Mouse (Mus musculus) lung, postnatal 14 days (tissue): ENCODE measurements around the gene Vmn1r176.
"Not testable (repeated sequence)": the region's sequence is repeated elsewhere in the genome, so short reads cannot be mapped to it uniquely, and the experiment has no call there.

Experiments
- DNase-seq: peaks from one replicate; pipeline ENCODE4 v3.0.0; 2021

Vmn1r176 gene

GRCm38 (mm10) chr7:23837272-23837671 lies at the start of gene Vmn1r176:
TSS of gene Vmn1r176 (minus strand) at chr7:23837372.
- not testable (repeated sequence) for DNase-seq

- DNase-seq, result not testable (repeated sequence)
Observed at GRCm38 (mm10) chr7:23876918-23877317, 39.7 kb upstream of the Vmn1r176 start.

DNA sequence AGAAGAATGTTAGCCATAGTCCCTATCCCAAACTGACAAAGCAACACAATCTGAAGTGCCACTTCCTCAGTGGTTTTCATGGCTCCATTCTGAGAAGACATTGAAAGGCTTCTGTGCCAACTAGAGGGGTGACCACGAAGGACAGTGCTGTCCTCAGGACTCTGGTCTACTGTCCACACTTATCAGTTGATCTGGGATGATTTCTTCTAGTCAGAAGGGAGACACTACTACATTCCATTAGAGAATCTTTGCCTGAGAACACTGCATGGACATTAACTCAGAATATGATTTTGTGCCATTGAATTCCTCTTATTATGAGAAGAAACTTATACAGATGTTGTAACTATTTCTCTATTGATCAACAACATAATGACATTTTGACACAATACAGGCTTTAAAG lies 29.2 kb upstream of the Vmn1r176 start, which contains the start of gene Vmn1r177:
TSS of gene Vmn1r177 (minus strand) at position 101 of the 400 bp plus-strand sequence.
- not testable (repeated sequence) for DNase-seq

- not testable (repeated sequence) for DNase-seq
Observed at GRCm38 (mm10) chr7:23810543-23810942, 26.6 kb downstream of the Vmn1r176 start, which contains the start of gene Vmn1r175. TSS of gene Vmn1r175 (minus strand) at chr7:23810643.

DNA sequence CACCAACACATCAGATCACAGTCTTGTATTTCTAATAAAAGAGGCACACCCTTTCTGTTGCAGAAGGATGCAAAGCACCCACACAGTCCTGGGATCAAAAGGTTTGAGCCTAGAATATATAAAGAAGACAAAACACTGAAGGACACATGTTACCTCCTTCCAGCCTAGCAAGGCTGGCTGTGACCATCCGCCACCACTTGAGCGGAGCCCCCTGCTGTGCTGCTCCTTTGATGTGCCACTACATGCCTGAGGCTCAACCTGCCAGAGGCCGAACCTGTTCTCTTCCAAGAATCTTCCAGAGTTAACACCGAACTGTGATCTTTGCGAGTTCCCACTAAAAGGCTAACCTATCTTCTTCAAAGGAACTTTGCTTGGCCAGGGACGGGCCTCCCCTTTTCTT lies 52.6 kb downstream of the Vmn1r176 start:
- no peak for DNase-seq
